Mouse (Mus musculus) lung, embryonic 15.5 days (tissue): ENCODE data around the gene Tmem37. TPM values are rescaled to one million over a fixed set of nuclear protein-coding genes. Genes with fewer than 3 reads are reported as not detected.

Source experiments
- ATAC-seq: fragments of 200-750 bp; cut with Nextera tagmentation; 2 replicates; pipeline ENCODE4 v1.8.0; 2017; ENCODE audit warnings: moderate number of reproducible peaks, borderline replicate concordance; ENCODE audit not compliant: low FRiP score, low TSS enrichment; ENCODE audit errors: extremely low read depth
- H3K27ac ChIP-seq: fragments of 300-500 bp; sonication (generic); 2 replicates; pipeline ENCODE4 v1.5.1; 2015; ENCODE audit warnings: moderate library complexity, mild to moderate bottlenecking, inconsistent platforms
- H3K27me3 ChIP-seq: fragments of 300-500 bp; sonication (generic); 2 replicates; pipeline ENCODE4 v1.6.1; 2015; ENCODE audit warnings: inconsistent platforms
- H3K36me3 ChIP-seq: fragments of 300-500 bp; sonication (generic); 2 replicates; pipeline ENCODE4 v1.6.1; 2015; ENCODE audit warnings: inconsistent platforms
- H3K4me1 ChIP-seq: fragments of 300-500 bp; sonication (generic); 2 replicates; pipeline ENCODE4 v1.6.1; 2015; ENCODE audit warnings: inconsistent platforms
- H3K4me2 ChIP-seq: fragments of 300-500 bp; sonication (generic); 2 replicates; pipeline ENCODE4 v1.6.1; 2015; ENCODE audit warnings: inconsistent platforms, mild to moderate bottlenecking, moderate library complexity
- H3K4me3 ChIP-seq: fragments of 300-500 bp; sonication (generic); 2 replicates; pipeline ENCODE4 v1.5.1; 2015; ENCODE audit warnings: mild to moderate bottlenecking, inconsistent platforms
- H3K9ac ChIP-seq: fragments of 300-500 bp; sonication (generic); 2 replicates; pipeline ENCODE4 v1.6.1; 2015; ENCODE audit warnings: inconsistent platforms
- H3K9me3 ChIP-seq: fragments of 300-500 bp; sonication (generic); 2 replicates; pipeline ENCODE4 v1.6.1; 2016; ENCODE audit warnings: inconsistent platforms
- WGBS: fragments of 180-500 bp; shearing (Covaris S2); methylation state at CpG from one replicate; pipeline ENCODE4 v1.1.7; 2015; 5-methylcytosine and 5-hydroxymethylcytosine counted together
- polyA plus RNA-seq: library from polyadenylated mRNA; unstranded; fragments of >200 nt; fragmentation: Nextera tagmentation; extraction: Ambion mirVana; gene quantifications from 2 replicates; pipeline ENCODE4 v1.2.1, GENCODE M21; 2015

Gene Tmem37
- polyA plus RNA-seq, 1 experiment from 2014 or later, result 9.0 TPM

- Histone ChIP-seq H3K27ac (no peak overlapping the region), H3K27me3 (no peaks in the 10 kb centered on the region), H3K4me1 (no peaks in the 10 kb centered on the region), H3K9me3 (no peaks in the 10 kb centered on the region), H3K9ac (no peak overlapping the region), H3K36me3 (no peaks in the 10 kb centered on the region), H3K4me3 (no peak overlapping the region), H3K4me2 (no peak overlapping the region)
- WGBS, result 35% methylated on average over 1 of the region's 1 CpGs
- no peak for ATAC-seq
These were observed 22.8 kb downstream of the Tmem37 start for GRCm38 (mm10) chr1:120051070-120051469.

GRCm38 (mm10) chr1:120047325-120047724 is 26.5 kb downstream of the Tmem37 start:
- Histone ChIP-seq H3K4me2 (no peak overlapping the region), H3K9ac (no peak overlapping the region)

GRCm38 (mm10) chr1:120044584-120044983 is 29.3 kb downstream of the Tmem37 start:
- Histone ChIP-seq H3K27me3 (no peaks in the 10 kb centered on the region), H3K4me1 (no peaks in the 10 kb centered on the region), H3K4me2 (no peak overlapping the region), H3K27ac (no peak overlapping the region), H3K9ac (no peak overlapping the region), H3K36me3 (no peaks in the 10 kb centered on the region), H3K9me3 (no peaks in the 10 kb centered on the region), H3K4me3 (no peak overlapping the region)
- no peak for ATAC-seq
- 80% methylated on average over 16 of the region's 16 CpGs for WGBS

More at GRCm38 (mm10) chr1:120047325-120047724, 26.5 kb downstream of the Tmem37 start:
- no peak for ATAC-seq
- Histone ChIP-seq H3K4me1 (no peaks in the 10 kb centered on the region), H3K9me3 (no peaks in the 10 kb centered on the region), H3K4me3 (no peak overlapping the region), H3K27me3 (no peaks in the 10 kb centered on the region), H3K27ac (no peak overlapping the region), H3K36me3 (no peaks in the 10 kb centered on the region)

- Histone ChIP-seq H3K4me1 (no peaks in the 10 kb centered on the region), H3K27ac (no peak overlapping the region), H3K9me3 (no peaks in the 10 kb centered on the region), H3K4me2 (no peak overlapping the region), H3K36me3 (no peaks in the 10 kb centered on the region), H3K4me3 (no peak overlapping the region), H3K27me3 (no peaks in the 10 kb centered on the region), H3K9ac (no peak overlapping the region)
- no peak for ATAC-seq
- 80% methylated on average over 8 of the region's 8 CpGs for WGBS
These were observed 31.5 kb downstream of the Tmem37 start for GRCm38 (mm10) chr1:120042421-120042820.

GRCm38 (mm10) chr1:120038594-120038993 is 35.3 kb downstream of the Tmem37 start:
- H3K4me3 ChIP-seq, result no peak overlapping the region
- H3K9me3 ChIP-seq, result no peaks in the 10 kb centered on the region
- no peak overlapping the region for H3K27ac ChIP-seq
- peaks cover 4% of the 10 kb centered on the region for H3K4me1 ChIP-seq
- WGBS, result 46% methylated on average over 9 of the region's 9 CpGs
- ATAC-seq, result no peak
- H3K27me3 ChIP-seq, result no peaks in the 10 kb centered on the region
- no peak overlapping the region for H3K9ac ChIP-seq
- no peak overlapping the region for H3K4me2 ChIP-seq
- no peaks in the 10 kb centered on the region for H3K36me3 ChIP-seq

GRCm38 (mm10) chr1:120037021-120037683 is 36.7 kb downstream of the Tmem37 start:
- Histone ChIP-seq H3K9me3 (no peaks in the 10 kb centered on the region), H3K4me2 (no peak overlapping the region), H3K9ac (no peak overlapping the region), H3K27me3 (no peaks in the 10 kb centered on the region), H3K27ac (no peak overlapping the region), H3K4me1 (peaks cover 6% of the 10 kb centered on the region), H3K36me3 (no peaks in the 10 kb centered on the region), H3K4me3 (no peak overlapping the region)
- no peak for ATAC-seq
- WGBS, result 55% methylated on average over 9 of the region's 9 CpGs

- WGBS, result 68% methylated on average over 7 of the region's 7 CpGs
- H3K9ac ChIP-seq, result no peak overlapping the region
- H3K27me3 ChIP-seq, result no peaks in the 10 kb centered on the region
- no peak for ATAC-seq
- peaks cover 6% of the 10 kb centered on the region for H3K4me1 ChIP-seq
- H3K36me3 ChIP-seq, result no peaks in the 10 kb centered on the region
- H3K4me3 ChIP-seq, result no peak overlapping the region
- no peak overlapping the region for H3K27ac ChIP-seq
- no peaks in the 10 kb centered on the region for H3K9me3 ChIP-seq
- H3K4me2 ChIP-seq, result no peak overlapping the region
These were observed 38.3 kb downstream of the Tmem37 start for GRCm38 (mm10) chr1:120035456-120036034.

- no peak overlapping the region for H3K9ac ChIP-seq
- no peak overlapping the region for H3K4me2 ChIP-seq
- H3K9me3 ChIP-seq, result no peaks in the 10 kb centered on the region
- no peak overlapping the region for H3K27ac ChIP-seq
- no peak for ATAC-seq
- H3K27me3 ChIP-seq, result no peaks in the 10 kb centered on the region
- H3K4me3 ChIP-seq, result no peak overlapping the region
- H3K4me1 ChIP-seq, result peaks cover 6% of the 10 kb centered on the region
- 48% methylated on average over 1 of the region's 1 CpGs for WGBS
- H3K36me3 ChIP-seq, result no peaks in the 10 kb centered on the region
These were observed 39.1 kb downstream of the Tmem37 start for GRCm38 (mm10) chr1:120034793-120035192.

- Histone ChIP-seq H3K9me3 (no peaks in the 10 kb centered on the region), H3K9ac (no peak overlapping the region), H3K36me3 (no peaks in the 10 kb centered on the region), H3K4me3 (no peak overlapping the region), H3K4me2 (no peak overlapping the region), H3K4me1 (peaks cover 6% of the 10 kb centered on the region), H3K27me3 (no peaks in the 10 kb centered on the region), H3K27ac (no peak overlapping the region)
- ATAC-seq, result no peak
- 53% methylated on average over 2 of the region's 2 CpGs for WGBS
These were observed 40.4 kb downstream of the Tmem37 start for GRCm38 (mm10) chr1:120033469-120033854.

- Histone ChIP-seq H3K9ac (no peak overlapping the region), H3K9me3 (no peaks in the 10 kb centered on the region), H3K27me3 (no peaks in the 10 kb centered on the region), H3K4me3 (no peak overlapping the region), H3K27ac (no peak overlapping the region), H3K4me2 (no peak overlapping the region), H3K4me1 (peaks cover 6% of the 10 kb centered on the region), H3K36me3 (no peaks in the 10 kb centered on the region)
- WGBS, result 29% methylated on average over 10 of the region's 10 CpGs
- ATAC-seq, result peak; percentile 63; the same call in 1 of the 2 replicates
These were observed 40.9 kb downstream of the Tmem37 start for GRCm38 (mm10) chr1:120032804-120033468.

GRCm38 (mm10) chr1:120030474-120030873 is 43.4 kb downstream of the Tmem37 start:
- no peak overlapping the region for H3K9ac ChIP-seq
- ATAC-seq, result no peak

GRCm38 (mm10) chr1:120027693-120028092 is 46.2 kb downstream of the Tmem37 start:
- 36% methylated on average over 4 of the region's 4 CpGs for WGBS
- H3K4me2 ChIP-seq, result no peak overlapping the region
- no peak overlapping the region for H3K4me3 ChIP-seq
- no peaks in the 10 kb centered on the region for H3K27me3 ChIP-seq
- H3K9me3 ChIP-seq, result no peaks in the 10 kb centered on the region
- no peak; the same call in 1 of the 2 replicates for ATAC-seq
- no peak overlapping the region for H3K27ac ChIP-seq
- H3K4me1 ChIP-seq, result peaks cover 10% of the 10 kb centered on the region; the same call in 1 of the 2 replicates
- H3K36me3 ChIP-seq, result no peaks in the 10 kb centered on the region
- no peak overlapping the region for H3K9ac ChIP-seq

More at GRCm38 (mm10) chr1:120030474-120030873, 43.4 kb downstream of the Tmem37 start:
- H3K4me3 ChIP-seq, result no peak overlapping the region
- no peak overlapping the region for H3K27ac ChIP-seq
- H3K4me1 ChIP-seq, result peaks cover 6% of the 10 kb centered on the region; the same call in 1 of the 2 replicates
- H3K9me3 ChIP-seq, result no peaks in the 10 kb centered on the region
- no peaks in the 10 kb centered on the region for H3K36me3 ChIP-seq
- 78% methylated on average over 3 of the region's 3 CpGs for WGBS
- no peaks in the 10 kb centered on the region for H3K27me3 ChIP-seq
- H3K4me2 ChIP-seq, result no peak overlapping the region
